Mouse (Mus musculus): ENCODE measurements around the gene Tbc1d4.
"Not testable (repeated sequence)": the region's sequence is repeated elsewhere in the genome, so short reads cannot be mapped to it uniquely, and the experiment has no call there.

Gene Tbc1d4

DNA sequence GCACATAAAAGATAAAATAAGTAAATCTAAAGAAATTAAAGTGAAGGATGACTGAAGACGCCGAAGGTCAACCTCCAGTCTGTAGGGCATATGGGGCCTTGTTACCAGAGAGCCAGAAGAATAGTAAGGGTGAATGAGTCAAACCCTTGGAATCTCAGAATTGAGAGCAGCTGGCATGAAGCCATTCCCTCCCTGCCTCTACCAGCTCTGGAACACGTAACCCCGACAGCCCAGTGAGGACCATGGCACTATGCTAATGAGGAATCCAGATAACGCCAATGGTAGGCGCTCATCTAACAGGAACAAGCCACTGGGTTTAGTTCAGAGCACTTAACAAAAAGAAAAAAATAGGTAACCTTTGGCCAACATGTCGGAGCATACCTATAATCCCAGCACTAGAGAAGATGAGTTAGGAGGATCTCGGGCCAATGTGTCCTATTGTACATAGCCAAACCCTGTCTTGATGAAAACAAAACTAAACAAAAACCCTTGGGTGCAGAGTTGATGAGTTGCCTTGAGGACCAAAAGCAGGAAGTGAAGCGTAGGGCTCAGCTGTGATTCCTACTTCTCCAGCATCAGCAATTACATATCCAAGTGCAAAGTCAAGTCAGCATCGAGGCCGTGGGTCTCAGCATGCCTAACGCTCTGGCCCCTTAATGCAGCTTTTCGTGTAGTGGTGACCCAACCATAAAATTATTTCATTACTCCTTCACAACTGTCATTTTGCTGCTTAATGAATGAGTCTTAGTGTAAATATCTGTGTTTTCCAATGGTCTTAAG is 13.5 kb downstream of the Tbc1d4 start:
- no peak for DNase-seq (ENCODE audit: low spot score in 2 of 2)

DNA sequence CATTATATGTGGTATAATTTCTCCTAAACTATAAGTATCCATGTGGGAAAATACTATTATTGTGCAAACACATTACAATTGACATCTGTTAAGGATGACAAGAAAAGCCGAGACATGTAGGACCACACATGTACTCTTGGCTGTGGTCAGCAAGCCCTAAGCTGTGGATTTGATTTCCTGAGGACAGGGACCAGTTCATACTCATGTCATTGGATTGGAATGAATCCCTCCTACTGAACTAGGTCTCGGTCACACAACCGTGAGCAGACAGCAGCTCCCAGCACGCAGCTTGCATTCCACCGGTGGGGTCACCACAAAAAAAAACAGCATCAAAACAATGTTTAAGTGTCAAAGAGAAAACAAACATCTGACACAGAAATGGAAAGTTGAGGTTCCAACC is 15.0 kb downstream of the Tbc1d4 start:
- DNase-seq (ENCODE audit: low spot score in 2 of 2): no peak

DNA sequence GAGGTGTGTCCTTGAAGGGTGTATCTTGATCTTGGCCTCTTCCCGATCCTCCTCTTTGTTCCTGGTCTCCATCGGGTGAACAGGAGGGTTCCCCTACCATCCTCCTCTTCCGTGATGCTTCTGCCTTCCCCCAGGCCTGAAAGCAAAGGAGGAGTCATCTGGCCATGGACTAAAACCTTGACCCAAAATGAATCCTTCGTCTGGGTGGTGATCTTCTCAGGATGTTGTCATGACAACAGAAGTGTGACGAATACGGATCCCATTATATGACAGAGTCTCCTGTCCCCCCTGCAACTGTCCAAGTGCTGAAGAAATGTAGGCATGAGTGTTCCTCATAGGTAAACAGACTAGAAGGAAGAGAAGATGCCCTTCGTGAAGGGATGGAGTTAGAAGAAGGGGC is 15.7 kb downstream of the Tbc1d4 start:
- no peak for DNase-seq (ENCODE audit: low spot score in 2 of 2)

DNA sequence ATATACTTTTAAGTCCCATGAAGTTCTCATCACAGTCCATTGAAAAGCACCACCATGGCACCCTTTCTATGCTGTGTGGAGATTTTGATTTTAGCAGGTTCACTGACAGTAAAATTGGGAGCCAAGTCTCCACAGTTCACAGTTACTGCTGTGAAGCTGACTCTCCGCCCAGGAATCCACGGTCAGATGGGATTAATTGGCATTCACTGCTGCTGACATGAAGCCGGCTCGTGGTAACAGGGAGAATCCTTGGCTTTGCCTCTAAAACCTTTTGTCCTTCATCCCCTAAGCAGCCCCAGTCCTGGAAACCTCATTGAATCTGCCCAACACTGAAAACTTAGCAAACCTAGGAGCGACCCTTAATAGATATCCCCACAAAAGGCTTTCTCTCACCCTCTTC is 17.9 kb downstream of the Tbc1d4 start:
- DNase-seq (ENCODE audit: low spot score in 2 of 2): no peak

DNA sequence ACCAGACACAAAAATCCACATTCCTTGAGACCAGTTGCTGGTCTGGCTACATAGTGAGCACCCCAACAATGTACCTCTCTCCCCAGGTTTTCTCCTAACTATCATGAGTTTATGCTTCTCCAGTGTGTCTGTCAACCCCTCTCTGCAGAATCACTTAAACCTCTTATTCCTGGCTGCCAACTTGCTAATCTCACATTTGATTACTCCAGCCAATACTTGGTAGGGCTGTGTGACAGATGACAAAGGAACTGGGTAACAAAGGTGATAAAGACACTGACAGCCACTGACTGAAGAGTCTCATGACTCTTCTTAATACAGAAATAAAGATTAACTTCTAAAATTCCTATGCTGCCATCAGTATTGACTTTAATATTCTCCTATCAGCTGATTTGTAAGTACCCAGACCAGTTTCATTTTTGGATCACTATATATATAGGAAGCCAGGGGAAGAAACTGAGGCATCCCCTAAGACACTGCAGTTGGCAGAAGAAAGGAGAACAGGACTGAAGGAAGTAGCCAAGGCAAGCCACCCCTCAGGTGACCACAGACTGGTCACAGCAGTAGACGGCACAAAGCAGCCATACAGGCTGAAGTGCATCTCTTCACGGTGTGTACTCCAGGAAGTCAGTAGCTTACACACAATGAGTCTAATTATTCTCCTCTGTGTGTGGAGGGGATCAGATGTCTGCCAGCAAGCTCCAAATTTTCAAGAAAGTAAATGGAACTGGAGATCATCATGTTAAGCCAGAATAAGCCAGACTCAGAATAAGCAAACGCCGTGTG is 20.6 kb downstream of the Tbc1d4 start:
- not testable (repeated sequence) for DNase-seq (ENCODE audit: low spot score in 2 of 2)

DNA sequence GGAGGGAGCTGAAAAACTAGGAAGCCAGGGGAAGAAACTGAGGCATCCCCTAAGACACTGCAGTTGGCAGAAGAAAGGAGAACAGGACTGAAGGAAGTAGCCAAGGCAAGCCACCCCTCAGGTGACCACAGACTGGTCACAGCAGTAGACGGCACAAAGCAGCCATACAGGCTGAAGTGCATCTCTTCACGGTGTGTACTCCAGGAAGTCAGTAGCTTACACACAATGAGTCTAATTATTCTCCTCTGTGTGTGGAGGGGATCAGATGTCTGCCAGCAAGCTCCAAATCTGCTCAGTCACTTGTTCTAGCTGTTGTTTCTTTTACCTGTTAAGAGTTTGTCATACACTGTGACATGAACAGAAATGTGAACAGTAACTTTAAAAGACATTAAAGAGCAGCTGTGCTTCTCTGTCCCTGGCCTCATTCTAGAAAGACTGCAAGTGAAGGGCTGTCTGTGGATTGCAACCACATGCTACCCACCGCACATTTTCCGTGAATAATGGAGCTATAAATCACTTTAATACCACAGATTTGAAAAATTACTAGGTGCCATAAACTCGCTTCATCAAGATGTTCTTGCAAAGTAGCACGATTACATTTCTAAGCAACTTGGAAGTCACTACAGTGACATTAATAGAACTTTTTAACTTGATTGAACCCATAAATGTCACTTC is 21.5 kb downstream of the Tbc1d4 start:
- not testable (repeated sequence) for DNase-seq (ENCODE audit: low spot score in 2 of 2)

GRCm38 (mm10) chr14:101586096-101586495 is 22.9 kb downstream of the Tbc1d4 start:
- DNase-seq (ENCODE audit: low spot score in 2 of 2): no peak

GRCm38 (mm10) chr14:101575651-101576050 is 33.3 kb downstream of the Tbc1d4 start:
- no peak for DNase-seq (ENCODE audit: low spot score in 2 of 2)

DNA sequence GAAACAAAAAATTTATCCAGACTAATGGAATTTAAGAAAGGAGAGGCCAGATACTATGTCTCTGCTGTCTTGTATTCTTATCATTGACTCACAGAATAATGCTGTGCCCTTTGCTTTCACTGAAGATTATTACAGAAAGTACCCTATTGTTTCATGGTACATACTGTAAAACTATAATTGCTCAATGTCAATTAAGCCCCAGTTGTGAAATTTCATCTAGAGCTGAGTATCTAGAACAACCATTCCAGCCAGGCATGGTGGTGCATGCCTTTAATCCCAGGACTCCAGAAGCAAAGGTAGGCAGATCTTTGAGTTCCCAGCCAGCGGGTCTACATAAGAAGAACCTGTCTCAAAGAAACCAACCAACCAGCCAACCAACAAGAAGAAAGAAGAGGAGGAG is 34.5 kb downstream of the Tbc1d4 start:
- DNase-seq (ENCODE audit: low spot score in 2 of 2): no peak

DNA sequence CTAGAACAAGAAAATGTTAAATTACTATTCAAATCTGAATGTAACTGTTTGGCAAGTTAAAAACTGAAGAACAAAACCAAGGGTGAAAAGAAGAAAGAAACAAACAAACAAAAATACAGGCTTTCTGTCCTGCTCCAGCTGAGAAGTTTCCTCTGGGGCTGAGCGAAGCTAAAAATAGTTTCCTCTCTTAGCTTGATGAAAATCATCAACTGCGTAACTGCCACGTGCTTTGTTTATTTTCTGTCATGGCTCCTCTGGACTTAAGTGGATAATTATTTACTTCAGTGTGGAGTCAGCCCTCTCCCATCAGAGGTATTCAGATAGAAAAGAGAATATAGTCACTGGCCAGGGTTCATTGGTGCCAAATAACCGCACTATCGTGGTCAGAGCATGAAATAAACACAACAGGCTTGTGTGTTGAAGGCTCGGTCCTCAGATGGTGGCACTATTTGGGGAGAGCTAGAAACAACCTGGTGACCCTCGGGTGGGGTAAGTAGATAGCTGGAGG is 35.8 kb downstream of the Tbc1d4 start:
- DNase-seq (ENCODE audit: low spot score in 2 of 2): no peak

DNA sequence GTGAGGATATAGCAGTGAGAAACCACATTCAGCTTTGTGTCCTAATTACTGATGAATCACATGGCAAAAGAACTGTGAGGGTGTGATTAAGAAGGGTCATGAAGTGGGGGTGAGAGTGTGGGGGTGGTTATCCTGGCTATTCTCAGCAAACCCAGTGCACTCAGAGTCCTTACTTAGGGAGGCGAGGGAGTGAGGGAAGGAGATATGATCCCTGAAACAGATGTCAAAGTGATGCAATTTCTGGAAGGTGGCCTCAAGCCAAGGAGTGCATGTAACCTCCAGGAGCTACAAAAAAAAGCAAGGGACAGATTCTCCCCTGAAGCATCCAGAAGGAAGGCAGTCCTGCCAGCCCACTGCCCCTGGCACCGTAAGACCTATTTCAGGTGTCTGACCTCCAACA is 40.2 kb downstream of the Tbc1d4 start:
- no peak for DNase-seq (ENCODE audit: low spot score in 2 of 2)

GRCm38 (mm10) chr14:101566717-101567116 is 42.3 kb downstream of the Tbc1d4 start:
- DNase-seq (ENCODE audit: low spot score in 2 of 2): no peak

- DNase-seq (ENCODE audit: low spot score in 2 of 2): no peak
Measured at GRCm38 (mm10) chr14:101565661-101566060, 43.3 kb downstream of the Tbc1d4 start.

DNA sequence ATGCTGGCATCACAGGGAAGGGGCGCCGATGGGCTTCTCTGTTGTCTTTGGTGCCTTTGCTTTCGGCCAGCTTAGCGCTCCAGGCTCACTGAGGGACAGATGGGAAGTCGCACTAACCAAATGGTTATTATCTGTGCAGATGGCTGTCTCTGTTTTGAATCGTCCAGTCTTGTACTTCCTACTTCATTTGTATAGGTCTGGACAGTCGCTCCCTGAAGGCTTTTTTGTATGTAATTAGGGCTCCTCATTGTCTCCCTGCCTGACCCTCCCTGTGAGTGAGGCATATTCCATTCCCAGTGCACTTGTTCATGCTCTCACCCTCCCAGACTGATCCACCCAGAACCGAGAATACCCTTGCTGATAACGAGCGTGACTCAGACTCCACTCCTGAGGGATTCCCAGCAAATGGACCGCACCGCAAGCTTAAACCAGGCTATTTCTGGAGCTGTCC is 47.7 kb downstream of the Tbc1d4 start:
- no peak for DNase-seq (ENCODE audit: low spot score in 2 of 2)

DNA sequence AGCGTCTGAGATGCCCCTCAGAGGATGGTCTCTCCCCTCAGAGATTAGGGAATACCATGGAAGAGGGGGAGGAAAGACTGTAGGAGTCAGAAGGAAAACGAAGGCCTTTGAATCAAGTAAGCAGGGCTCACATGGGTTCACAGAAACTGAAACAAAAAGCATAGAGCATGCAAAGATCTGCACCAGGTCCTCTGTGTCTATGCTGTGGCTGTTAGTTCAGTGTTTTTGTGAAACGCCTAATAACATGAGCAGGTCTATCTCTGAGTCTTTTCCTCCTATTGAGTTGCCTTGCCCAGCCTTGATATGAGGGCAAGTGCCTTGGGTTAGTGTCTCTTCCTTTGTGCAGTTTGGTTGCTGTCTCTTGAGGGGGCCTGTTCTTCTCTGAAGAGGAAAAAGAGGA is 49.5 kb downstream of the Tbc1d4 start:
- DNase-seq (ENCODE audit: low spot score in 2 of 2): no peak

DNA sequence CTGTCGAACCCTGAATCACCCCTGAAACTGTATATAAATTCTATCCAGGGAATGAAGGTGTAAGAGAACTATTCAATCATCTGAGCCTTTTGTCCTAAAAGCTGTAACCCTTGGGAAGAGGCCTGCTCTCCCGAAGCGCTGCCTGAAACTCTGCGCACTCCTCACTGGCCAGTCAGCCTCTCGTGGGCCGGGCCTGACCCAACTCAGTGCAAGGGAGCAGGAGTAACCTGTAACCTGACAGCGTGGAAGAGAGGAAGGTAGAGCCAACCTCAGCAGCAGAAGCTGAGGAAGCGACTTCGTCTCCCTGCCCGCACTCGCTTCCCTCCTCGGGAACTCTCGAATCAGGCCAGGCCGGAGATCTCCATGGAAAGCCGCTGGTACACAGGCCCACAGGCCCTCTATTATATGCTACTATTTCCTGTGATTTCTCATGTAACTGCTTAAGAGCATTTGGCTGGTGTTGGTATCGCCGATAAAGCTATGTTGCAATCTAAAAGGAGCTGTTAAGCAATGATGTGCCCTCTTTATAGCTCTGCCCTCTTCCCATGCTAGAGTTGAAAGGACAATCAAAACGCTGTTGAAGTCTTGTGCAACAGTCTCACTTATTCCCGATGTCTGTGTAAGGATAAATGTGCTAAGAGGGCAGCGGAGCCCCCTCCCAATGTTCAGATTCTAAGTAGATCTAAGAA is 60.0 kb downstream of the Tbc1d4 start:
- DNase-seq (ENCODE audit: low spot score in 2 of 2): no peak

GRCm38 (mm10) chr14:101541863-101542262 is 67.1 kb downstream of the Tbc1d4 start:
- DNase-seq (ENCODE audit: low spot score in 2 of 2): no peak

DNA sequence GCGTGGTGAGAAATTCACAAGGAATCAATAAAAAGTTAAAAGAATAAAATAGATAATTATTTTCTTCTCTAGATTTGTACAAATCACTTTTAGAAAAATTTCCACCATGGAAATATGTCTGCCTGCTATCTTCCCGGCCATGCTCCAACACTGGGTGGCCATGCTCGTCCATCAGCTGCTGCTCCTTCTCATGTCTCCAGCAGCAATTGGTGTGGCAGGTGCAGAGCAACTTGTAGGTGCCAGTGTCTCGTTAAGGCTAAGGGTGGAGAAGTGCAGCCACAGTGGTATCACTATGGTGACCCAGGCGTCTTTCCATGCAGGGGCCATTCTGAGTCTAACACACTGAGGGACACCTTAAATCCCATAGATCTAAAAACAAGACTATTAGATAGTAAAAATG is 67.8 kb downstream of the Tbc1d4 start:
- no peak for DNase-seq (ENCODE audit: low spot score in 2 of 2)

DNA sequence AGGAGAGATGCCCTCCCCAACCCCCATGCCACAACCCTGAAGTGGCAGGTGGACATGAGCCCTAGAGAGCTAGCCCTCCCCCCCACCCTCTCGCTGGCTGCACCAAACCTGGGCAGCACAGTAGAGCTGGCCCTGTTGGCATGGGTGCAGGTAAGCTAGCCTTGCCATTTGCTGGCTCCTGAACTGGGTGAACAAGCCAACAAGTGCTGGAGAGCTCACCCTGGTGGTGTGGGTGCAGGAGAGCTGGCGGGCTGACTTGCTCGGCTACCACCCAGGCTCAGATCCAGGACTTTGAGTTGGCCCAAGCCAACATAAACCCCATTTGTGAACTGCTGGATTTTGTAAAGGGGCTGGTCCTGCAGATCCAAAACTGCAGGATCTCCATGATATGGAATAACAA is 68.5 kb downstream of the Tbc1d4 start:
- DNase-seq (ENCODE audit: low spot score in 2 of 2): no peak

- DNase-seq (ENCODE audit: low spot score in 2 of 2): no peak
Measured at GRCm38 (mm10) chr14:101537906-101538305, 71.1 kb downstream of the Tbc1d4 start.

DNA sequence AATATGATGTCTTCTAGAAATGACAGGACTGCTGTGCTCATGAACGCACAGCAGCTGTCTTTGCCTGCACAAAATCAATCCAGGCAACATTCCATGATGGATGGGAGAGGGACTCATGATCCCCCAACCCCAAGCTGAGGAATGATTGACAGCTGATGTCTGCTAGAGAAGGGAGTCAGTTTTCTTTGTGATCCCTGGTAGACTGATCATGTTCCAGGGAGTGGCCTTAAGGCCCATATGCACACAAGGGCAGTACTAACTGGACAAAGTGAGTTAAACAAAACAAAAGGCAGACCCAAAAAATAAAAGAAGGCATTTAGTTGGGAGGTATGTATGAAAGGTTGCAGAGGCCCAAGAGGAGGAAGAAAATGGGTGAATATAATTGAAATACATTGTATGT is 71.6 kb downstream of the Tbc1d4 start:
- no peak for DNase-seq (ENCODE audit: low spot score in 2 of 2)
